Mouse (Mus musculus) C2C12 (cell line): ENCODE data around the gene Fabp7.

Experiments
- CTCF ChIP-seq: IDR thresholded peaks from one replicate; pipeline ENCODE4 v1.5.1; 2011; ENCODE audit not compliant: control insufficient read depth, insufficient read depth, insufficient read length
- MYOD1 ChIP-seq: IDR thresholded peaks from one replicate; pipeline ENCODE4 v1.6.1; 2011; ENCODE audit warnings: low read depth; ENCODE audit not compliant: control insufficient read depth, insufficient read length
- MYOG ChIP-seq: IDR thresholded peaks from one replicate; pipeline ENCODE4 v1.6.1; 2011; ENCODE audit not compliant: control insufficient read depth, insufficient read length; ENCODE audit errors: extremely low read depth

- no peak for TF ChIP-seq CTCF
- no peak for TF ChIP-seq MYOG
- TF ChIP-seq MYOD1 = no peak
Observed at GRCm38 (mm10) chr10:57758999-57759398, 25.7 kb upstream of the Fabp7 start.
